22 mouse cellular contexts compared by ENCODE assay signal in genomic region chr16:22351194-22351593, GRCm38 (mm10).
DNase-seq lines count a peak whose midpoint lies in the region; ATAC-seq and TF ChIP-seq lines count a peak whose summit lies in the region.
"Had no signal": no experiment of that assay in that cellular context is flagged by ENCODE, and none has a peak within 500 bp of the region (broad histone marks: within the 10 kb centered on the region; RNA-seq: fewer than 3 reads in every experiment).

No protein-coding gene starts in this region.

- H3K36me3 ChIP-seq in ES-E14 (ENCODE audit: control insufficient read depth, insufficient read depth, low read length, poor library complexity, severe bottlenecking): no peaks in the 10 kb centered on the region; the same call in 1 of the 2 replicates
- H3K36me3 ChIP-seq in limb, embryonic 10.5 days: no peaks in the 10 kb centered on the region
- H3K36me3 ChIP-seq: embryonic facial prominence, embryonic 10.5 days; embryonic facial prominence, embryonic 12.5 days; forebrain, embryonic 15.5 days had no signal

- in situ Hi-C loops in ES-E14 (cut with MboI; ENCODE audit: low sequenced_read_pairs in 2 of 2, unreplicated experiment in 2 of 2): no loop called here

- H3K27ac ChIP-seq in ES-E14 (ENCODE audit: insufficient read depth, low read depth, low read length, poor library complexity, severe bottlenecking): no peak overlapping the region
- H3K27ac ChIP-seq in limb, embryonic 10.5 days: no peak overlapping the region
- H3K27ac ChIP-seq: embryonic facial prominence, embryonic 10.5 days; embryonic facial prominence, embryonic 12.5 days; forebrain, embryonic 13.5 days; forebrain, embryonic 15.5 days had no signal

- H3K4me1 ChIP-seq in ES-E14 (ENCODE audit: control insufficient read depth in 2 of 2, insufficient read depth in 2 of 2, low read length in 2 of 2, poor library complexity in 1 of 2): 0 out of 4 replicates have a peak, but pooled peaks cover 0 to 2% of the 10 kb centered on the region in 2 experiments
- H3K4me1 ChIP-seq in limb, embryonic 10.5 days: 0 out of 2 replicates have a peak, but pooled peaks cover 2% of the 10 kb centered on the region
- H3K4me1 ChIP-seq: embryonic facial prominence, embryonic 12.5 days; forebrain, embryonic 13.5 days; forebrain, embryonic 15.5 days had no signal

- no peaks in the 10 kb centered on the region for H3K27me3 ChIP-seq in limb, embryonic 10.5 days (ENCODE audit: low read depth, poor library complexity, severe bottlenecking)
- H3K27me3 ChIP-seq: embryonic facial prominence, embryonic 12.5 days; forebrain, embryonic 13.5 days; forebrain, embryonic 15.5 days; Patski had no signal

- DNase-seq in 416B (ENCODE audit: low read depth): peak; percentile 41
- no peak for DNase-seq in ES-E14 (ENCODE audit: low read depth, low spot score)
- no peak for DNase-seq in limb, embryonic 10.5 days (ENCODE audit: low spot score)
- no peak for DNase-seq in spleen, postnatal 36 days (ENCODE audit: low spot score in 2 of 2)
- DNase-seq in layer of hippocampus, adult 18-20 months (ENCODE audit: low spot score in 2 of 2): no peak
- DNase-seq: adrenal gland, adult 8-10 months; adrenal gland, postnatal 14 days; adrenal gland, postnatal 36 days; cerebellum, adult 11-12 months; cerebellum, adult 2 months; cerebellum, adult 9-10 months; cerebellum, postnatal 10 days; cerebellum, postnatal 25 days; forebrain, postnatal 0 days had no signal

- 95% methylated on average over 4 of the region's 4 CpGs for WGBS in limb, embryonic 10.5 days

- no peaks in the 10 kb centered on the region for H3K9me3 ChIP-seq in ES-E14 (ENCODE audit: control insufficient read depth, insufficient read depth, low read depth, low read length)
- H3K9me3 ChIP-seq in limb, embryonic 10.5 days (replicated peaks): no peaks in the 10 kb centered on the region
- H3K9me3 ChIP-seq: embryonic facial prominence, embryonic 10.5 days; embryonic facial prominence, embryonic 12.5 days; forebrain, embryonic 13.5 days; forebrain, embryonic 15.5 days had no signal

- no peak overlapping the region for H3K4me3 ChIP-seq in ES-E14 (ENCODE audit: insufficient read depth in 1 of 2, low read depth in 1 of 2, low read length in 2 of 2, poor library complexity in 1 of 2, severe bottlenecking in 1 of 2)
- no peak overlapping the region for H3K4me3 ChIP-seq in limb, embryonic 10.5 days
- H3K4me3 ChIP-seq: embryonic facial prominence, embryonic 10.5 days; embryonic facial prominence, embryonic 12.5 days; forebrain, embryonic 13.5 days; forebrain, embryonic 15.5 days had no signal

- peak; percentile 36; the same call in 1 of the 2 replicates for ATAC-seq in granulocyte monocyte progenitor cell, adult 5-6 weeks (replicated peaks; ENCODE audit: poor library complexity, severe bottlenecking)
- ATAC-seq in megakaryocyte progenitor cell, adult 5-6 weeks (replicated peaks; ENCODE audit: poor library complexity): peak; percentile 47
- ATAC-seq: activated CD4-positive, CD25-positive, alpha-beta regulatory T cell, adult 4 months; forebrain, embryonic 13.5 days; forebrain, embryonic 15.5 days; forebrain, postnatal 0 days; Patski had no signal

- H3K9ac ChIP-seq in ES-E14 (ENCODE audit: insufficient read depth, low read depth, low read length, poor library complexity, severe bottlenecking): no peak overlapping the region
- H3K9ac ChIP-seq: embryonic facial prominence, embryonic 12.5 days; forebrain, embryonic 13.5 days; forebrain, embryonic 15.5 days; forebrain, postnatal 0 days had no signal

TF ChIP-seq in ES-E14, 5 proteins besides CTCF, POLR2A, EP300 and RAD21:
- TF ChIP-seq HCFC1 (IDR thresholded peaks at IDR 0.05; ENCODE audit: borderline replicate concordance, insufficient read depth, low read length) (no peak), MAFK (IDR thresholded peaks at IDR 0.05; ENCODE audit: insufficient read depth, low read depth, low read length) (peak; percentile 95), ZNF384 (IDR thresholded peaks at IDR 0.05; ENCODE audit: low read depth, low read length) (no peak), CHD2 (IDR thresholded peaks at IDR 0.05; ENCODE audit: low read depth, low read length) (no peak)
